Mouse (Mus musculus) embryo, embryonic 10.5 days (tissue): ENCODE data around the gene Gale.

Experiments used
- DNase-seq: peaks from one replicate; pipeline ENCODE4 v3.0.0-alpha.2; 2015; ENCODE audit warnings: low spot score

Gene Gale

DNA sequence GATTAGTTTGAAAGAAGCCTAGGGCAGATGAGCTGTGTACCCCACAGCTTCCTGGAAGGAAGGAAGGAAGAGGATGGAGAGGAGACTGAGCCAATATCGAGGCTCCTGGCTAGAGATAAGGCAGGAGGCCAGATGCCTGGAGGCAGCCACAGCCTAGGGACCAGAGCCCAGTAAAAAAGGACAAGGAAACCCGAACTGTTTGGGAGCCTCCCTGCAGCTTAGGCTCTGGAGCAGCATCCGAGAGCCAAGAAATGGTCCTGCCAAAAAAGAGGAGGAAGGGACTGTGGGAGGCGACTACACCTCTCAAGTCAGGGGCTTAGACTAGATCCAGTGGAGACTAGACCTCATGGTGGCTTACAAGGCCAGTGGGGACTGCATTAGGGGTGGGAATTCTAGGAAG, 20.1 kb upstream of the Gale start:
- no peak for DNase-seq

DNA sequence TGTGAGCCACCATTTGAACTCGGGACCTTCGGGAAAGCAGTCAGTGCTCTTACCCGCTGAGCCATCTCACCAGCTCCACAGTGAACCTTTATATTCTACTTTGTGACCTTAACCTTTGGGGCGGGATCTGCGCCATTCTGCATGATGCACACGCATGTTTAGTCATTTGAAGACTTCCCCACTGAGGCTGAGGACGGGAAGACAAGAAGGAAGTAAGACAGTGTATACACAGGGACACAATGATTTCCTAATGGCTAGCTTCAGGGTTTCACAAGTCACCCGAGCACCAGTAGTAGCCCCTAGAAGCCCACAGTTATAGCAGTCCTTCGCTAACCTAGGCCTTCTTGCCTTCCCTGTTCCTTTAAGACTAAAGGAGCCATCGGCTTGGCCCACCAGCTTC, 17.8 kb upstream of the Gale start:
- no peak for DNase-seq

DNA sequence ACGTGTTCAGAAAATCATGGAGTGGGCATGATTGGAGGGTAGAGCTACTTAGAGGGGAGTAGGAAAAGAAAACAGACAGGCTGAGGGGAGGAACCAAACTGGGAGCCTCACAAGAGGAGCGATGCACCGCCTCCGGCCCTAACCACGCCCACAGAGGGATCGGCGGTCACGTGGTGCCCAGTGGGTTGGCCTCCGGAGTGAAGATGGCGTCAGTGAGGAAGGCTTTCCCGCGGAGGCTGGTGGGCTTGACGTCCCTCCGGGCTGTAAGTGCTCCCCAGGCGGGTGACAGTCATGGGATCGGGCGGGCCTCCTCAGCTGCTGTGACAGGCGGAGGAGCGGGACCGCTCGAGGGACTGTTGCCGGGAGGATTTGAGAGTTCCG, 17.3 kb upstream of the Gale start, which contains the start of gene Hmgcl:
Hmgcl (plus strand) TSS at position 171 of the 381 bp plus-strand sequence.
- peak; percentile 96 for DNase-seq

DNA sequence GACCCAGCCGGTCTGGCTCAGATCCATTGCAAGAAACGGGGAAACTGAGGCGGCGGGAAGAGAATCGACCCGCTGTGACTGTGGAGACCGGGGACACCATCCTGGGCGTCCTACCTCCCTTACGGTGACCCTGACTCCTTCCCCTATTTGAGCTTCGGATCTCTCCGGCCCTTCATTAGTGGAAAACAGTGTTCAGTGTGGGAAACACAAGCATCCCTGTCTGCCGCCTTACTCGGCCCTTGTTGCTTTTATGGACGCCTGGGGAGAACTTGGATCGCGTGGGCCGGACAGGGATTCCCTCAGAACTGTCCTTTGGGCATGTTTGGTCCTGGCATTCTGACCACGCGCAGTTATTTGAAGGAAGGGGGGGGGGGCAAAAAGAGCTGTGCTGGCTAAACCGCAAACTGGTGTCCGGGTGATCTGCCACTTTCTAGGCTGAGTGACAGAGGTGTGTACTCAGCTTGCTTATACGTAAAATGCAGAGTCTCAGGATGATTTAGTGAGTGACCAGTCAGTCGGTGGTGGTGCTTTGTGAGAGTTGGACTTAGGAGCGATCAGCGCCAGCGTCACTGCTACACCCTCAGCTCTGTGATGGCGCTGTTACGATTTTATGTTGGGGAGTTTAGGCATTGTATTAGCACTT, 16.7 kb upstream of the Gale start:
- DNase-seq: peak; percentile 42

DNA sequence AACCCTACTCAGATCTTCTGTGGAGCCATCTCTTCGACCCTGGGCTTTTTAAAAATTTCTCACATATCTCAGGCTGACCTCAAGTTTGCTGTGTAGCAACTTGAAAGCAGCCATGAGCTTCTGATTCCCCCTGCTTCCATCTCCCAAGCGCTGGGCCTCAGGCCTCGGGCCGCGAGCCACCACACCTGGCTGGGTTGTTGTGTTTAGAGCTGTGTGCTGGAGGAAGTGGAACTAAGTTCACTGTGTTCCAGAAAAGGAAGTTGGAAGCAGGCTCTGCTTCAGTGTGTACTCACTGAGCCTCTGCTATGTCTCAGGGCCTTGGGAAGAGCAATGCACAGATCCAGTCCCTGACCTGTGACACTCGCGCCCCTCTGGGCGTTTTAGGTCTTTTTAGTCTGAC, 15.4 kb upstream of the Gale start:
- DNase-seq: no peak

DNA sequence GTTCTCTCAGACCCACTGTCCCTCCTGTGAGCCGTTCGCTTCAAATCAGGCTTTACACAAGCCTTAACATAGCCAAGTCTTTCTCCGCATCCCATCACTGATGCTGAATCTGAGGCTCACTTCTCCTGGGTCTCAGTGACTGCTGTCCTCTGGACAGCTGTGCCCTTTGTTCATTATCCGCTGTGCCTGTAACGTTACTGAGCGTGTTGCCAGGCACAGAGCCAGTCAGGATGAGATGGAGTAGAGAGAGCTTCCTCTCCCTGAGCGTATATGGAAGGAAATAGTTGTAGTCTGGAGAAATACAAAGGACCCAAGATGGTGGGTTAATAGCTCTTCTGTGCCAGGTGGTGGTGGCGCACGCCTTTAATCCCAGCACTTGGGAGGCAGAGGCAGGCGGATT, 14.1 kb upstream of the Gale start:
- no peak for DNase-seq

DNA sequence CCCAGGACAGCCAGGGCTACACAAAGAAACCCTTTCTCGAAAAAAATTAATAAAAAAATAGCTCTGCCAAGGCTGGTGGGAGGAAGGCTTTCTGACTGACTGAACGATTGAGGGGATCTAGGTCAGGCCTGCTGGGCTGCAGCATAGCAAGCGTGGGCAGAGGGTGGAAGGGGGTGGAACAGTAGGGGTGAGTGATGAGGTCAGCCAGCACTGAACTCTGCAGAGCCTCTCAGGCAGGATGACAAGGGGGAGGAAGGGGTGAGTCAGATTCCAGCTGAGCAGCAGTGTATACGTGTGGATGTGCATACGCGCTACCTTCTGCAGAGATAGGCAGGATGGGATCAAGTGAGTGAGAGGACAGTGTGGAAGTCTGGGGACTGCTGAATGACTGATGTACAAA, 13.6 kb upstream of the Gale start:
- no peak for DNase-seq

DNA sequence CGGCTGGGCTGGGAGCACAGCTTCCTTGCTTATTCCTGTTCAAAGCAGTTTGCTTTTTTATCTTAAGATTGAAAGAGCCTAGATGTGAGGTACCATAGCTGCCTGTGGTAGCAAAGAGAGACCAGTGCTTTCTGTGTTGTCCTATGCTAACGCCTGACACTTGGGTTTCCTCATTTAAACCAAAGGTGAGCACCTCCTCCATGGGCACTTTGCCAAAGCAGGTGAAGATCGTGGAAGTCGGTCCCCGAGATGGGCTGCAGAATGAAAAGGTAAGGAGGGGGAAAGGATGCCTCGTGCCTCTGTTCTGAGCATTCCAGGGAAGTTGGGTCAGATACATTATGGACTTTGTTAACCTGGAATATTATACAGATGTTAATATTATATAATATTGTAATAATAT, 13.2 kb upstream of the Gale start:
- DNase-seq: no peak

DNA sequence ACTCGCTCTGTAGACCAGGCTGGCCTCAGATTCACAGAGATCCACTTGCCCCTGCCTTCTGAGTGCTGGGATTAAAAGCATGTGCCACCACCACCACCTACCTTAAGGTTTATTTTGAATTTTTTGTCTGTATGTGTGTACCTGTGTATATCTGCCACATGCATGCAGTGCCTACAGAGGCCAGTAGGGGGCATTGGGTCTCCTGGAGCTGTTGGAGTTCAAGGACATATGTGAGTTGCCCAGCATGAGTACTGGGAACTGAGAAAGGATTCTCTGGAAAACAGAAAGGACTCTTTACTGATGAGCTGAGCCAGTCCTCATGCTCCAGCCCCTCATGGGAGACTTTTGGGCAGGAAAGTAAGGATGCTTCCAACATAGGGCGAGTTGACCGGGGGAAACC, 12.0 kb upstream of the Gale start:
- DNase-seq: no peak

DNA sequence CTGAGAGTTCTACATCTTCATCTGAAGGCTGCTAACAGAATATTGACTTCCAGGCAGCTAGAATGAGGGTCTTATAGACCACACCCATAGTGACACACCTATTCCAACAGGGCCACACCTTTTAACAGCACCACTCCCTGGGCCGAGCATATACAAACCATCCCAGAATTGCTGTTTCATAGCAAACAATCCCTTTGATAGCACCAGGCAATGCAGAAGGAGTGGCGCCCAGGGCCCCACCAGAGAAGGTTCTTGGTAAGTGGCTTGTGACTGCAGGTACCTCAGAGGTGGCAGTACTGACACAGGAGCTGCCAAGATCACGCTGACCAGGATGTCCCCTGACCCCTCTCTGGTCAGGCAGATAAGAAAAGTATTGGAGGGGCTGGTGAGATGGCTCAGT, 10.3 kb upstream of the Gale start:
- no peak for DNase-seq

DNA sequence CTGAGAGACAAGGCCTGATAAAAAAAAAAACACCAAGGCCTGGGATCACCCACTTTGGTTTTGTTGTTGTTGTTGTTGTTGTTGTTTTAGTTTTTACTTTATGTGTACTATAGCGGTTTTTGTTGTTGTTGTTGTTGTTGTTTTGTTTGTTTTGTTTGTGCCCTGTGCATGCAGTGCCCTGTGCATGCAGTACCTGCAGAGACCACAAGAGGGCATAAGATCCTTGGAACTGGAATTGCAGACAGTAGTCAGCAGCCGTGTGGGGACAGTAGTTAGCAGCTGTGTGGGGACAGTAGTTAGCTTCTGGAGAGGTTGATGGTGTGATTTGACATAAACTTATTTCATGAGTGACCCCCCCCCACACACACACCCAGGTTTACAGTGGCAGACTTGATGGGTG, 9.3 kb upstream of the Gale start:
- peak; percentile 86 for DNase-seq

DNA sequence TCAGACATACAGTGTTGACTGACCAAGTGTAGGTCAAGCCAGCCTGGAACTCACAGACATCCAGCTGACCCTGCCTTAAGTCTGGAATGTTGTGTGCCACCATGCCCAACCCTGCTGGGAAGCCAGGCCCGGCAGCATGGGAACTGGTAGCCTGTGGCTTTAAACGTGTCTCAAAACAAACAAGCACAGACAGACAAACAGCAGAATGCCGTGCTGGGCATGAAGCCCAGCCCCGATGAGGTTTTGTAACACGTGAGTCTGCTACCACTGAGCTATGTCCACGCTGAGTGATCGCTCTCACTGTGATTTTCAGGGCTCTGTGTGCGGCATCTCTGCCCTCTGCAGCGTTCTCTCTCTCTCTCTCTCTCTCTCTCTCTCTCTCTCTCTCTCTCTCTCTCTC, 7.6 kb upstream of the Gale start:
- DNase-seq: no peak

DNA sequence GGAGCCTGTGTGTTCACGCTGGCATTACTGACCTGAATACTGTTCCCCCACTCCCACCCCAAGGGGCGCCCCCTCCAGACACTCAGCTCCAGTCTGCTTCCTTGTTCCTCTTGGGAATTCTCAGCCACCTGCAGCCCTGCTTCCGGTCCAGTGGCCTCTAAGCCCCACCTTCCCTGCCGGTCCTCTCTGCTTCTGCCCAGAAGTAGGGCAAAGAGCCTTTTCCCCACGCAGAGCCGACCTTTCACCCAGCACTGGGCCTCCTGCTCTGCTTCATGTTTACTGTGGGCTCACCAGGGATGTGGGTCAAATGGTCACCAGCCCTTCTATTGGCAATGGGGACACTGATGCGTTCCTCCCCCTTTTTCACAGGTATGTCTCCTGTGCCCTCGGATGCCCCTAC, 5.2 kb upstream of the Gale start:
- DNase-seq: no peak

DNA sequence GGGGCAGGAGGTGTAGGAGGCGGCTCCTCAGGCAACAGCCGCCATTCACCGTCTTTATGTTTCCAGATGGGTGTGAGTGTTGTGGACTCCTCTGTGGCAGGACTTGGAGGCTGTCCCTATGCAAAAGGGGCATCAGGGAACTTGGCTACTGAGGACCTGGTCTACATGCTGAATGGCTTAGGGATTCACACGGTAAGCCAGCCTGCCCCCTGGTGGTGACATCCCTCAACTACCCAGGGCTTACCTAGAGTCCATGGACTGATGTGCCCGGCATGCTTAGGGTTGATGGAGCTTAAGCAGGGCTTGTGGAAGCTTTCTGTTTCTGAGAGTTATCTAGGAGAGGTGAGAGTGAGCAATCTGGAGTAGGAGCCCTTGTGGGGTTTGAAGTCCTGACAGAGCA, 2.8 kb upstream of the Gale start:
- peak; percentile 93 for DNase-seq

DNA sequence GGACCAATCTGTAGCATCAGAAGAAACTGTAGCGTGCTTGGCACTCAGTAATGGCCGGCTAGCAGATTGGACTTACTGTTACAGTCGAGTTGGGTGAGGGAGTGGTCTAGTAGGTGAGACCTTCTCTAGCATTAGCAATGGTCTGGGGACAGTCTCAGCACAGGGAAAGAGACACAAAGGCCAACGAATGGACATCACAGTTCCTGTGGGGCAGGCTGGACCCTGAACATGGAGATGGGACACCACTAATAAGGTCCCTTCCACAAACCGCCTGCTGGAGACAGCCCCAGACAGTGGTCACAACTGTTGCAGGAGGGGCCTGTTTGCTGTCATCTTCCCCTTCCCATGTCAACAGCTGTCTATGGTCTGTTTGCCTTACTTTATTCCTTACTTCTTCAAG, 1.8 kb upstream of the Gale start:
- DNase-seq: no peak

DNA sequence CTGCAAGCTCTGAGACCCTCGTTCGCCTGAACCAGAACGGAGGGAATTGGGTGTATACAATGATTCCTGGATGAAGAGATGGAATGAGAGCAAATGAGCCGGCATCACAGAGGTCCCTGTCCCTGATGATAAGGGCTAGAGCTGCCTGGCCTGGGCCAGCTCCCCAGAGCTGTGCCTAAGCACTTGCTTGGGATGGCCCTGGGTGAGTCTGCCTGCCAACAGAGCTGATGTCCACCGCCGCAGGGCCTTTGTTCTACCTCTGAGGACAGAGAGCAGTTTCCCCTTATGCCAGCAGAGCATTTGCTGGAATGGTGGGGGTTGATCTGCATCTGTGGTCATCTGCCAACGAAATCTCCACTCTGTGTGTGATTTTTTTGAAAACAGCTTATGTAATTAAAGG, 1.3 kb upstream of the Gale start:
- no peak for DNase-seq

DNA sequence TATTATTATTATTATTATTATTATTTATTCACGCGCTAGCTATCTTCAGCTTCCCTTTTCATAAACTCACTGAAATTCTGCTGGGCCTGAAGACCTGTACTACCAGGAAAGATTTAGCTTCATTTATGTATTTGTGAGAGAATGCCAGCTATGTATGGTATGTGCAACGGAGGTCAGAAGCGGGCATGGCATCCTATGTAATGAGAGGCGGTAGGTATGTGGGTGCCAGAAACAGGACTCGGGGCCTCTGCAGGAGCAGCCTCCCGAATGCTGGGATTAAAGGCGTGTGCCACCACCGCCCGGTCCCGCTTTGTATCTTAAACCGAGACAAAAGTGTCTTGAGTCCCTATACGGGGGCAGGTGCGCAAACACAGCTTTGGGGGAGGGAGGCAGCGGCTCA, 581 bp upstream of the Gale start:
- no peak for DNase-seq

DNA sequence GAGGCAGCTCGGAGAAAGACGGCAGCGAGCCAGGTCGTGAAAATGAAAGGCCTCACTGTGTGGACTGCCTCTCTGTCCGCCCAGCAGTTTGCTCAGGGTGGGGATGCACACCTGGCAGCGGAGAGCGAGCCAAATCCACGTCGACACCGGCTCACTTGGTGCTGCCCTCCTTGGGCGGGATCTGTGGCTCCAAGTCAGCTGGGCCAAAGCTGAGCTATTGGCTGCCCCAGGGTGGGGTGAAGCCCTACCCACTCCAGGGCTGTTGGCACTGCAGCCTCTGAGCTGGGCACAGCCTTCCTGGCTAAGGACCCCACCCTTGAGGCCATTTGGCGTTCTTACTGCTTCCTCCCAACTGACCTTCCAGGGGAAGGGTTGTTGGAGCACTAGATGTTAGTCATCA, 899 bp downstream of the Gale start:
- no peak for DNase-seq

DNA sequence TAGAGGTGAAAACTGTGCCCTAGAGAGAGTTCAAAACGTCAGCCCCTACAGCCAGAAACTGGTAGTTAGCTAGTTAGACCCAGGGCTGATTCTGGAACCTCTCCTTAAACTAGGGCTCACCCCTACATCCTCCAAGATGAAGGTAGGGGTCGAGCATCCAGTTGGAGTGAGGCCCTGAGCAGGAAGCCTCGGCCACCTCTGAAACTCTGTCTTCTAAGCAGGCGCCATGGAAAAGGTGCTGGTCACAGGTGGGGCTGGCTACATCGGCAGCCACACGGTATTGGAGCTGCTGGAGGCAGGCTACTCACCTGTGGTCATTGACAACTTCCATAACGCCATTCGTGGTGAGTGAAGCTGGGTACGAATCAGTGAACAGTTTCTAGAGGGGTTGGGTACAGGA, 1.6 kb downstream of the Gale start:
- DNase-seq: no peak

DNA sequence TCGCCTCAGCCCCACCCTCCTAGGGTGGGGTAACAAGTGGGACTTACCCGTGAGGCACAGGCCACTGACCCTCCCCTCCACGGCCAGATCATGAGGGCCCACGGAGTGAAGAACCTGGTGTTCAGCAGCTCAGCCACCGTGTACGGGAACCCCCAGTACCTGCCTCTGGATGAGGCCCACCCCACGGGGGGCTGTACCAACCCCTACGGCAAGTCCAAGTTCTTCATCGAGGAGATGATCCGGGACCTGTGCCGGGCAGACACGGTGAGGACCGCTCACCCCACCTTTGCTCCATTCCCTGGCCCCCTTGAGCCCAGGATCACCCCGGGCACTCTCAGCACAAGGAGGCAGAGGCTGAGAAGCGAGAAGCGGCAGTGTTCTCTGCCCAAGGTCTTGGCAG, 2.8 kb downstream of the Gale start:
- no peak for DNase-seq

DNA sequence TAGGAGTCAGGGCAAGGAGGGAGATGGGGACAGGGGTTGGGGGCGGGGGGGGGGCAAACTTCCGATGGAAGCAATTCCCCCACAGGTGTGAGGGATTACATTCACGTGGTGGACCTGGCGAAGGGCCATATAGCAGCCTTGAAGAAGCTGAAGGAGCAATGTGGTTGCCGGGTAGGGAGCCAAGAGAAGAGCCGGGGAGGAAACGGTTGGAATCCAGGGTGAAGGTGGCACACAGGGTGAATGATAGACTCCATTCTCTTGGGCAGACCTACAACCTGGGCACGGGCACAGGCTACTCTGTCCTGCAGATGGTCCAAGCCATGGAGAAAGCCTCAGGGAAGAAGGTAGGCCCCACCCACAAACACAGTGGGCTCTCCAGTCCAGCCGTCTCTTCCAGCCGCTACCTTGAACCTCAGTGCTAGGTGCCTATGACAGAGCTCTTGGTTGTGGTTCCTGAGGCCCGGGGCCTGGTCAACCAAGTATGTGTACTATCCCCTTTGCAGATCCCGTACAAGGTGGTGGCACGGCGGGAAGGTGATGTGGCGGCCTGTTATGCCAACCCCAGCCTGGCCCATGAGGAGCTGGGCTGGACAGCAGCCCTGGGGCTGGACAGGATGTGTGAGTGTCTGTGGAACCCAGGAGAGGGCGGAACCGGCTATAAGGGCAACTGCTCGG, 3.7 kb downstream of the Gale start:
- DNase-seq: no peak

DNA sequence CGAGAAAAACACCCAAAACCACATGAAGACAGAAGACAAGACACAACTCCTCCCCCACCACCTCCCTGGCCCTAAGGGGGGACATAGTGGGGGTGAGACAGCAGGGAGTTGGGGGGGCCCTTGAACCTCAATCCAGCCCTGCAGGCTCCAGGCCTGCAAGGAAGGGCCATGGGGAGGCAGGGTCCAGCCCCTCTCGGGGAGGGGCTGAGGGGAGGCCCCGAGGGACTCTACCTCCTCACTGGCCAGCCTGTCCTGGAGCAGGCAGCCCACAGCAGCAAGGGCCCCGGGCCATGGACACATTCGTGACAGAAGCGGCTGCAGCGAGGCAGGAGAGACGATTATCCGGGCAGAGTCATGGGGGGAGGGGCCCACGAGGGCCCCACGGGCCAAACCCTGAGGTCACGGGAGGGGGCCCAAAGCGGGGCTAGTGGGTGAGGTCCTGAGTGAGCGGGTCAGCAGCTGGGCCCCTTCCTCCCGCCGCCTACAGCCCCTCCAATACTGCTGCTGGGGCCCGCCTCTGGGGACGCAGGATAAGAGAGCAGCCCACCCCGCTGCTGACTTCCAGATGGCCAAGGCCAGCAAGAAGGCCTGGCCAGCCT, 4.8 kb downstream of the Gale start:
- DNase-seq: no peak

DNA sequence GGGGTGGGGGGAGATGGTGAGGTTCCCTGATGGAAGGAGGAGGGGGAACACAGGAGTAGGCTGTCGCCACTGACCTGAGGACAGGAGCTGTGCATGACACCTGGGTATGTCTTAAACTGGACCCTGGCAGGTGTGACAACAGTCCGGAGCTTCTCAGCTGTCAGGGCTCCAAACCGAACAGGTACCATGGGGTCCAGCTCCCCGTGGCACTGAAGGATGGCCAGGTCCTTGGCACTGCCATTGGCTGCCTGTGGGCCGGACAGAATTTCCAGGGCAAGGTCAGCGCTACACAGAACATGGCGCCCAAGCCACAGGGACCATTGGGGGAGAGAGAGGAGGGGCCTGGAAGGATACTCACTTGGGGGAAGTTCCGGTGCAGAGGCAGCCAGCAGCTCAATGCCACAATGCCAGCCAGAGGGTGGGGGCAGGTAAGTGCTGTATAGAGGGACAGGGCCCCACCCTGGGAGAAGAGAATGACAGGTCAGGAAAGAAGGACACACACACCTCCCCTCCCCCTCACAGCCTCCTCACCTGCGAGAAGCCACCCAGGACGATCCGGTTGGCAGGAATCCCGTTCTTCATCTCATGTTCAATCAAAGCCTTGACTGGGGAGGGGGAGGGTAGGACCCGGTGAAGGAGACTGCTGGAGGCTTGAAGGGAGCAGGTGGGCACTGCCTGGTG, 5.7 kb downstream of the Gale start:
- DNase-seq: no peak
